Mouse (Mus musculus) ES-Bruce4 (cell line): ENCODE measurements around the gene Epc2. TPM values are rescaled to one million over a fixed set of nuclear protein-coding genes. Genes with fewer than 3 reads are reported as not detected.

Source experiments
- H3K27ac ChIP-seq: 2 replicates; pipeline ENCODE4 v1.5.1; 2012; ENCODE audit warnings: low read length, inconsistent platforms; ENCODE audit not compliant: insufficient read depth
- H3K27me3 ChIP-seq: 2 replicates; pipeline ENCODE4 v1.6.1; 2012; ENCODE audit warnings: mild to moderate bottlenecking, low read length, inconsistent platforms; ENCODE audit not compliant: control insufficient read depth, poor library complexity, insufficient read depth, severe bottlenecking
- H3K36me3 ChIP-seq: 2 replicates; pipeline ENCODE4 v1.6.1; 2012; ENCODE audit warnings: inconsistent platforms, mild to moderate bottlenecking, low read length, moderate library complexity; ENCODE audit not compliant: control insufficient read depth, poor library complexity, insufficient read depth, severe bottlenecking
- H3K4me1 ChIP-seq: one replicate; pipeline ENCODE4 v1.8.1; 2011; ENCODE audit warnings: low read length; ENCODE audit not compliant: control insufficient read depth, insufficient read depth
- H3K4me3 ChIP-seq: 2 replicates; pipeline ENCODE4 v1.5.1; 2011; ENCODE audit warnings: low read depth, mild to moderate bottlenecking, low read length
- H3K9ac ChIP-seq: 2 replicates; pipeline ENCODE4 v1.6.1; 2012; ENCODE audit warnings: low read depth, mild to moderate bottlenecking, inconsistent platforms; ENCODE audit not compliant: poor library complexity, severe bottlenecking
- H3K9me3 ChIP-seq: replicated peaks from 2 replicates; pipeline ENCODE4 v1.6.1; 2012; ENCODE audit warnings: mild to moderate bottlenecking, low read length, inconsistent platforms; ENCODE audit not compliant: control insufficient read depth, poor library complexity, insufficient read depth, severe bottlenecking
- CTCF ChIP-seq: IDR thresholded peaks from one replicate; pipeline ENCODE4 v1.8.1; 2011; ENCODE audit warnings: low read depth, low read length
- EP300 ChIP-seq: IDR thresholded peaks from 2 replicates; pipeline ENCODE4 v1.6.1; 2011; ENCODE audit warnings: low read depth, low read length; ENCODE audit not compliant: insufficient read depth
- POLR2A ChIP-seq: IDR thresholded peaks from one replicate; pipeline ENCODE4 v1.8.1; 2011; ENCODE audit warnings: low read length; ENCODE audit not compliant: insufficient read depth
- polyA plus RNA-seq: library from polyadenylated mRNA; stranded (reverse); fragments of >200 nt; gene quantifications from 2 replicates; pipeline ENCODE4 v1.2.4, GENCODE M21; 2011; ENCODE audit warnings: low read depth; ENCODE audit not compliant: missing spikeins, insufficient read depth, insufficient read length

Gene Epc2
- polyA plus RNA-seq, 1 experiment = 38.8 TPM

- Histone ChIP-seq H3K27ac (no peak overlapping the region), H3K9me3 (peaks cover 12% of the 10 kb centered on the region), H3K9ac (no peak overlapping the region), H3K36me3 (no peaks in the 10 kb centered on the region), H3K27me3 (no peaks in the 10 kb centered on the region), H3K4me1 (no peaks in the 10 kb centered on the region), H3K4me3 (no peak overlapping the region)
- TF ChIP-seq EP300 (no peak), CTCF (no peak), POLR2A (no peak)
These were observed 111.5 kb downstream of the Epc2 start for GRCm38 (mm10) chr2:49562688-49563350.

- H3K9me3 ChIP-seq = no peaks in the 10 kb centered on the region
- TF ChIP-seq POLR2A = no peak
- TF ChIP-seq CTCF = no peak
- no peak for TF ChIP-seq EP300
- H3K4me1 ChIP-seq = no peaks in the 10 kb centered on the region
- H3K36me3 ChIP-seq = no peaks in the 10 kb centered on the region
- H3K27ac ChIP-seq = no peak overlapping the region
- no peak overlapping the region for H3K9ac ChIP-seq
- no peak overlapping the region for H3K4me3 ChIP-seq
- no peaks in the 10 kb centered on the region for H3K27me3 ChIP-seq
These were observed 118.8 kb downstream of the Epc2 start for GRCm38 (mm10) chr2:49569862-49570777.

GRCm38 (mm10) chr2:49570778-49571101 lies 119.5 kb downstream of the Epc2 start:
- no peaks in the 10 kb centered on the region for H3K9me3 ChIP-seq
- no peaks in the 10 kb centered on the region for H3K27me3 ChIP-seq
- no peaks in the 10 kb centered on the region for H3K4me1 ChIP-seq
- no peak overlapping the region for H3K27ac ChIP-seq
- no peak overlapping the region for H3K9ac ChIP-seq
- no peak overlapping the region for H3K4me3 ChIP-seq
- H3K36me3 ChIP-seq = no peaks in the 10 kb centered on the region
- no peak for TF ChIP-seq EP300
- no peak for TF ChIP-seq CTCF
- no peak for TF ChIP-seq POLR2A

- Histone ChIP-seq H3K27me3 (no peaks in the 10 kb centered on the region), H3K9ac (no peak overlapping the region), H3K9me3 (no peaks in the 10 kb centered on the region), H3K27ac (no peak overlapping the region), H3K36me3 (no peaks in the 10 kb centered on the region), H3K4me1 (no peaks in the 10 kb centered on the region), H3K4me3 (no peak overlapping the region)
- TF ChIP-seq CTCF = no peak
- no peak for TF ChIP-seq POLR2A
These were observed 120.1 kb downstream of the Epc2 start for GRCm38 (mm10) chr2:49571159-49571920.

- H3K27ac ChIP-seq = no peak overlapping the region
- no peak overlapping the region for H3K4me3 ChIP-seq
- no peaks in the 10 kb centered on the region for H3K4me1 ChIP-seq
- TF ChIP-seq EP300 (no peak), POLR2A (no peak), CTCF (no peak)
- no peak overlapping the region for H3K9ac ChIP-seq
- H3K9me3 ChIP-seq = no peaks in the 10 kb centered on the region
- H3K36me3 ChIP-seq = no peaks in the 10 kb centered on the region
- H3K27me3 ChIP-seq = no peaks in the 10 kb centered on the region
These were observed 120.9 kb downstream of the Epc2 start for GRCm38 (mm10) chr2:49572111-49572642.
